Mouse (Mus musculus): ENCODE measurements at regions not wholly inside any gene's neighbourhood (a gene's known extent, or its start where the extent isn't known, plus 50 kb on each side); places are given as distances from the start of the nearest gene placed in this dataset.

GRCm38 (mm10) chr11:71886771-71887170 is 137.1 kb downstream of the Wscd1 start:
- DNase-seq (ENCODE audit: low read depth): no peak
- TF ChIP-seq POLR2A (IDR thresholded peaks at IDR 0.05; ENCODE audit: borderline replicate concordance, extremely low read depth, insufficient read depth, insufficient read length, poor library complexity, severe bottlenecking): no peak
- TF ChIP-seq CTCF (IDR thresholded peaks at IDR 0.05; ENCODE audit: borderline replicate concordance, extremely low read depth, insufficient read depth, insufficient read length): no peak

- TF ChIP-seq POLR2A (IDR thresholded peaks at IDR 0.05; ENCODE audit: borderline replicate concordance, extremely low read depth, insufficient read depth, insufficient read length, poor library complexity, severe bottlenecking) (no peak), CTCF (IDR thresholded peaks at IDR 0.05; ENCODE audit: borderline replicate concordance, extremely low read depth, insufficient read depth, insufficient read length) (no peak)
- no peak for DNase-seq (ENCODE audit: low read depth)
These were observed 135.1 kb downstream of the Wscd1 start for GRCm38 (mm10) chr11:71884861-71885260.

- TF ChIP-seq CTCF (IDR thresholded peaks at IDR 0.05; ENCODE audit: borderline replicate concordance, extremely low read depth, insufficient read depth, insufficient read length): no peak
- no peak for TF ChIP-seq POLR2A (IDR thresholded peaks at IDR 0.05; ENCODE audit: borderline replicate concordance, extremely low read depth, insufficient read depth, insufficient read length, poor library complexity, severe bottlenecking)
- no peak for DNase-seq (ENCODE audit: low read depth)
These were observed 132.1 kb downstream of the Wscd1 start for GRCm38 (mm10) chr11:71881841-71882240.

GRCm38 (mm10) chr11:71871297-71871696 is 121.6 kb downstream of the Wscd1 start:
- DNase-seq (ENCODE audit: low read depth): no peak
- TF ChIP-seq CTCF (IDR thresholded peaks at IDR 0.05; ENCODE audit: borderline replicate concordance, extremely low read depth, insufficient read depth, insufficient read length) (no peak), POLR2A (IDR thresholded peaks at IDR 0.05; ENCODE audit: borderline replicate concordance, extremely low read depth, insufficient read depth, insufficient read length, poor library complexity, severe bottlenecking) (no peak)

- DNase-seq (ENCODE audit: low read depth): peak; percentile 56
- TF ChIP-seq CTCF (IDR thresholded peaks at IDR 0.05; ENCODE audit: borderline replicate concordance, extremely low read depth, insufficient read depth, insufficient read length): no peak
- TF ChIP-seq POLR2A (IDR thresholded peaks at IDR 0.05; ENCODE audit: borderline replicate concordance, extremely low read depth, insufficient read depth, insufficient read length, poor library complexity, severe bottlenecking): no peak
These were observed 117.0 kb downstream of the Wscd1 start for GRCm38 (mm10) chr11:71866690-71867089.

GRCm38 (mm10) chr11:71857926-71858325 is 108.2 kb downstream of the Wscd1 start:
- DNase-seq (ENCODE audit: low read depth): no peak
- TF ChIP-seq POLR2A (IDR thresholded peaks at IDR 0.05; ENCODE audit: borderline replicate concordance, extremely low read depth, insufficient read depth, insufficient read length, poor library complexity, severe bottlenecking): no peak
- TF ChIP-seq CTCF (IDR thresholded peaks at IDR 0.05; ENCODE audit: borderline replicate concordance, extremely low read depth, insufficient read depth, insufficient read length): no peak

- no peak for DNase-seq (ENCODE audit: low read depth)
- TF ChIP-seq CTCF (IDR thresholded peaks at IDR 0.05; ENCODE audit: borderline replicate concordance, extremely low read depth, insufficient read depth, insufficient read length): no peak
- TF ChIP-seq POLR2A (IDR thresholded peaks at IDR 0.05; ENCODE audit: borderline replicate concordance, extremely low read depth, insufficient read depth, insufficient read length, poor library complexity, severe bottlenecking): no peak
These were observed 105.8 kb downstream of the Wscd1 start for GRCm38 (mm10) chr11:71855557-71855956.

- TF ChIP-seq CTCF (IDR thresholded peaks at IDR 0.05; ENCODE audit: borderline replicate concordance, extremely low read depth, insufficient read depth, insufficient read length): no peak
- no peak for DNase-seq (ENCODE audit: low read depth)
These were observed 105.3 kb downstream of the Wscd1 start for GRCm38 (mm10) chr11:71855058-71855457.

- peak; percentile 51 for DNase-seq (ENCODE audit: low read depth)
- TF ChIP-seq POLR2A (IDR thresholded peaks at IDR 0.05; ENCODE audit: borderline replicate concordance, extremely low read depth, insufficient read depth, insufficient read length, poor library complexity, severe bottlenecking) (no peak), CTCF (IDR thresholded peaks at IDR 0.05; ENCODE audit: borderline replicate concordance, extremely low read depth, insufficient read depth, insufficient read length) (peak; percentile 59; the same call in 1 of the 2 replicates)
These were observed 98.1 kb downstream of the Wscd1 start for GRCm38 (mm10) chr11:71847684-71848367.

- no peak for TF ChIP-seq CTCF (IDR thresholded peaks at IDR 0.05; ENCODE audit: borderline replicate concordance, extremely low read depth, insufficient read depth, insufficient read length)
- DNase-seq (ENCODE audit: low read depth): peak; percentile 64
These were observed 96.8 kb downstream of the Wscd1 start for GRCm38 (mm10) chr11:71846496-71846895.

- TF ChIP-seq POLR2A (IDR thresholded peaks at IDR 0.05; ENCODE audit: borderline replicate concordance, extremely low read depth, insufficient read depth, insufficient read length, poor library complexity, severe bottlenecking) (no peak), CTCF (IDR thresholded peaks at IDR 0.05; ENCODE audit: borderline replicate concordance, extremely low read depth, insufficient read depth, insufficient read length) (no peak)
- DNase-seq (ENCODE audit: low read depth): peak; percentile 81
These were observed 91.1 kb downstream of the Wscd1 start for GRCm38 (mm10) chr11:71840635-71841443.

All from brain, embryonic 14.5 days (tissue).